Mouse (Mus musculus): ENCODE measurements around the gene Cradd. TPM values are rescaled to one million over a fixed set of nuclear protein-coding genes. Genes with fewer than 3 reads are reported as not detected.

Cradd gene
- polyA plus RNA-seq (2017; shearing (Covaris generic)): 10.8 TPM

DNA sequence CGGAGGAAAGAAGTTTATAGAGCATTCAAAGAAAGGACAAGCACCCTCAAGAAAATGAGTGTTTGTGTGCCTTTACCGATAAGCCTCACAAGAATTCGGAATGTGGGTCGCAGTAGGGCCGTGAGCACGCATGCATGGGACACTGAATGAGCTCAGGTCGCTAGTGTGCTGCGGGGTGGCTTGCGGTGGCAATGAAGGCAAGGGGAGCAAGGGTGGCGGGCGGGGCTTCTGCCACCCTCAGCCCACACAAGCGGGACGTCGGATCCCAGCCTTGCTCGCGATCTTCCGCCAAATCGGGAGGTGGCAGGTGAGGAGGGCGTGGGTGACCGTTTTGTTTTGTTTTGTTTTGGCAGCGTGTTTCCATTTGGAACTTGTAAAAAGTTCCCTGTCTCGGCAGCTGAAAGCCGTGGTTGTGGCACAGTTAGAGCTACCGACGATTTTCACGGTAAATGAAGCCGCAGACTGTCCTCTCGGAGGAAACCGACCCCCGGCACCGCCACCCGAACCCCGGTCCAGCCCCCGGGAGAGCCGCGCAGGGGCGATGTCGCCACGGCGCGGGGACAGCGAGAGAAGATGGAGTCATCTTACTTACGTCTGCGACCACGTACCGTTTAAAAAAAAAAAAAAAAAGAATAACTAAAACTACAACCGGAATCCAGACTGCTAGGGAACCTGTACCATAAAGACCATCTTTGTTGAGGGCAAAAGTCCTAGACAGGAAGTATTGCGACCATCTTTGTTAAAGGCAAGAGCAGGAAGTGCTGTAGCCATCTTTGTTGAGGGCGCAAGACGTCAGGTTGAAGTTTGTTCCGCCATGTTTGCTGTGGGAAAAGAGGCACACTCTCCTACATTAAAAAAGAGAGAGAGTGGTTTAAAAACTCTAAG is at the start of gene Cradd:
Gene Cradd, minus strand, starts transcription at position 741 of the 885 bp plus-strand sequence.

Other genes starting within 250 kb of the Cradd start
- 1.1 TPM for gene Socs2, start 93.0 kb upstream of the Cradd start, polyA plus RNA-seq (2017; shearing (Covaris generic))
- 67.8 TPM for gene Mrpl42, start 177.8 kb upstream of the Cradd start, polyA plus RNA-seq (2017; shearing (Covaris generic))
- 270 TPM for gene Ube2n, start 191.0 kb upstream of the Cradd start, polyA plus RNA-seq (2017; shearing (Covaris generic))
- gene Nudt4, start 240.0 kb upstream of the Cradd start, polyA plus RNA-seq (2017; shearing (Covaris generic)): 38.6 TPM